Mouse (Mus musculus): ENCODE results near the gene Zfp771.

Zfp771 gene

GRCm38 (mm10) chr7:127243870-127244657, at the start of gene Zfp771:
Gene Zfp771 (plus strand): TSS chr7:127244274.
- peak; percentile 96 for DNase-seq (ENCODE audit: low spot score)

GRCm38 (mm10) chr7:127194633-127195029, 49.4 kb upstream of the Zfp771 start:
- no peak for DNase-seq (ENCODE audit: low spot score)

- peak; percentile 94 for DNase-seq (ENCODE audit: low spot score)
Observed at GRCm38 (mm10) chr7:127195544-127196295, 48.4 kb upstream of the Zfp771 start, which contains the start of gene Cd2bp2. Gene Cd2bp2 (minus strand): TSS chr7:127196050.

GRCm38 (mm10) chr7:127196484-127196883, 47.6 kb upstream of the Zfp771 start:
- no peak for DNase-seq (ENCODE audit: low spot score)

- no peak for DNase-seq (ENCODE audit: low spot score)
Observed at GRCm38 (mm10) chr7:127206606-127207005, 37.5 kb upstream of the Zfp771 start.

- DNase-seq (ENCODE audit: low spot score), result peak; percentile 35
Observed at GRCm38 (mm10) chr7:127207374-127208294, 36.4 kb upstream of the Zfp771 start.

GRCm38 (mm10) chr7:127208295-127208552, 35.9 kb upstream of the Zfp771 start, which contains the start of gene Tbc1d10b:
Gene Tbc1d10b (minus strand): TSS chr7:127208468.
- no peak for DNase-seq (ENCODE audit: low spot score)

- peak; percentile 96 for DNase-seq (ENCODE audit: low spot score)
Observed at GRCm38 (mm10) chr7:127208553-127209438, 35.3 kb upstream of the Zfp771 start, which contains the start of gene Mylpf. Gene Mylpf (plus strand): TSS chr7:127208890.

- DNase-seq (ENCODE audit: low spot score), result no peak
Observed at GRCm38 (mm10) chr7:127209851-127210250, 34.2 kb upstream of the Zfp771 start.

GRCm38 (mm10) chr7:127210266-127210665, 33.8 kb upstream of the Zfp771 start:
- no peak for DNase-seq (ENCODE audit: low spot score)

GRCm38 (mm10) chr7:127211014-127211745, 32.9 kb upstream of the Zfp771 start:
- no peak for DNase-seq (ENCODE audit: low spot score)

- DNase-seq (ENCODE audit: low spot score), result no peak
Observed at GRCm38 (mm10) chr7:127212432-127213250, 31.4 kb upstream of the Zfp771 start.

GRCm38 (mm10) chr7:127213485-127213884, 30.6 kb upstream of the Zfp771 start:
- DNase-seq (ENCODE audit: low spot score), result no peak

- no peak for DNase-seq (ENCODE audit: low spot score)
Observed at GRCm38 (mm10) chr7:127213930-127214329, 30.1 kb upstream of the Zfp771 start.

- no peak for DNase-seq (ENCODE audit: low spot score)
Observed at GRCm38 (mm10) chr7:127214521-127214920, 29.6 kb upstream of the Zfp771 start.

GRCm38 (mm10) chr7:127214981-127215871, 28.8 kb upstream of the Zfp771 start:
- DNase-seq (ENCODE audit: low spot score), result no peak

GRCm38 (mm10) chr7:127216307-127216706, 27.8 kb upstream of the Zfp771 start:
- no peak for DNase-seq (ENCODE audit: low spot score)

GRCm38 (mm10) chr7:127217475-127217874, 26.6 kb upstream of the Zfp771 start:
- DNase-seq (ENCODE audit: low spot score), result no peak

Measured in ovary, adult 18-20 months (tissue).